Mouse (Mus musculus) brain, embryonic 14.5 days (tissue): ENCODE data around the gene Ccdc130. TPM values are rescaled to one million over a fixed set of nuclear protein-coding genes. Genes with fewer than 3 reads are reported as not detected.
A peak's percentile ranks its signal among the peaks of the same experiment; 100 is the strongest.

Experiments used
- DNase-seq: peaks from one replicate; pipeline ENCODE4 v3.0.0-alpha.2; 2011; ENCODE audit warnings: low read depth
- CTCF ChIP-seq: fragments of 200-500 bp; IDR thresholded peaks from 2 replicates; pipeline ENCODE4 v1.5.1; 2012; ENCODE audit warnings: inconsistent platforms, mild to moderate bottlenecking, moderate library complexity, borderline replicate concordance; ENCODE audit not compliant: insufficient read depth, insufficient read length; ENCODE audit errors: extremely low read depth
- POLR2A ChIP-seq: fragments of 200-500 bp; IDR thresholded peaks from 2 replicates; pipeline ENCODE4 v1.6.1; 2012; ENCODE audit warnings: mild to moderate bottlenecking, inconsistent platforms, borderline replicate concordance; ENCODE audit not compliant: poor library complexity, insufficient read depth, insufficient read length, severe bottlenecking; ENCODE audit errors: extremely low read depth
- polyA plus RNA-seq: library from polyadenylated mRNA; depleted of rRNA; stranded (reverse); fragments of >200 nt; gene quantifications from 2 replicates; pipeline ENCODE4 v1.2.3, GENCODE M21; 2012; rRNA removed

Gene Ccdc130
- 35.0 and 40.6 TPM in 2 replicates for polyA plus RNA-seq

- no peak for TF ChIP-seq CTCF
- peak; percentile 63; the same call in 1 of the 2 replicates for TF ChIP-seq POLR2A
- peak; percentile 100 for DNase-seq
Observed at GRCm38 (mm10) chr8:84269950-84270773, at the start of gene Ccdc130. Gene Ccdc130 (minus strand): TSS chr8:84270380.

DNA sequence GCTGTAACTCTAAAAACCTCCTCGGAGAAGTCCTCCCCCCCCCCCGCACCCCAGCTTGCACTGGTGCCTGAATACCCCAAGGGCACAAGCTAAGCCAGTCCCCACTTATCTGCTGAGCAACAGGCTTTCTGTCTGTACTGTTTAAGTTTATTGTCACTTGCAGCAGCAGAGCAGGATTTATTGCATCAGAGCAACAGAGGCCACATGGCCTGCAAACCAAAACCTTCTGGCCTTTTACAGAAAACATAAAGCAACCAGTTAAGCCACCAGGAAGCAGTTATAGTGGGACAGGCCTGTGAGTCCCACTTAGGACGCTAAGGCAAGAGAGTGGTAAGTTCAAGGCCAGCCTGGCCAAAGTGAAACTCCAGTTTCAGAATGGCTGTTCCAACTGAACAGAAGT is 38.2 kb upstream of the Ccdc130 start:
- no peak for TF ChIP-seq POLR2A
- TF ChIP-seq CTCF: no peak
- DNase-seq: no peak

GRCm38 (mm10) chr8:84303951-84304350 is 33.8 kb upstream of the Ccdc130 start:
- no peak for DNase-seq
- TF ChIP-seq POLR2A: no peak
- TF ChIP-seq CTCF: no peak

DNA sequence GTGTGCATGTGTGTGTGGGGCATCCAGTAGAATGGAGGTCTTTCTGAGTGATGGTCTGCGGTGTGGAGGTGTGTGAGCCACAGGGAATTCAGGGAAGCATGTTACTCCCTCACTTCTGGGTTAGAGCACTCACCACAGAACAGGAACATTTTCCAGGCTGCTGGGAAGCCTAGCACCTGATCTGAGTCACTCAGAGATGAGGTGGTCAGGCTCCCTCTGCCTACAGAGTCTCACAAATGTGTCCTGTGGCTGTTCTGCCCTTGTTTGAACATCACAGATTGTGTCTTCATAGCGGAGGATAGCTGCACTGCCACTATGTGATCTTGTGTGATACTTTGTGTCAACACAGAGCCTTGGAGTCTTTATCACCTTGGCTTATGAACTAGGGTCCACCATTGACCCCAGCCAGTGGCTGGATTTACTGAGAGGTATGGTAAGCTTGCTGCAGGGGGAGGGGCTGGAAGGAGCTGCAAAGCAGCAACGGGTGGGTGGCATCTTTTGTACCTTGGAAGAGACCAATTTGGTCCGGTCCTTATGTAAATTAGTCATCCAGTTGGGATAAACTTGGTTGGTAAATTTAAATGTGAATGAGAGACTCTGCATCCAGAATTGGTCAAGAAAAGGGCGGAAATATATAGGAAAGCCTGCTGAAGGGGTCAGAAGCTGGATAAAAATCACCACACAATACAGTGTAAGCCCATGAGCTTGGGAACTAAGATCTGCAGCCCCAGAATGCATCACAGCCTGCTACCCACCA is 27.0 kb upstream of the Ccdc130 start:
- no peak for DNase-seq
- TF ChIP-seq POLR2A: no peak
- no peak for TF ChIP-seq CTCF

- DNase-seq: peak; percentile 87
- TF ChIP-seq POLR2A: no peak
- peak; percentile 84 for TF ChIP-seq CTCF
Observed at GRCm38 (mm10) chr8:84291688-84292087, 21.5 kb upstream of the Ccdc130 start.

DNA sequence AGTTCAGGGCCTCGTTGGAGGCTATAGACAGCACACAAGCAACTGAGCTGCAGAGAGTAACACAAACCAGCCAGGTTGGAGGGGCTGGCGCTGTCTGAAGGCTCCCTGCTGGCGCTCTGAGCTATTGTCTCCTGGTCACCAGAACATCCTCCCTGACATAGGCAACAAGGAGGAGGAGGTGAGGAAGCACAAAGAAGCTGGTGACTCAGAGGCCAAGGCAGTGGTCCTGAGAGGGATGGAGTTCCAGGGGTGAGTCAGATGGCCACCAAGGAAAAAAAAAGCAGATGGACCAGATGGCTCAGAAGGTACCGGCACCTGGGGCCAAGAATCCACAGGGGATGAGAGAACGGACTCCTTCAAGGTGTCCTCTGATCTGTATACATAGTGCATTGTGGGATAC is 20.9 kb upstream of the Ccdc130 start:
- TF ChIP-seq POLR2A (no peak), CTCF (no peak)
- no peak for DNase-seq

DNA sequence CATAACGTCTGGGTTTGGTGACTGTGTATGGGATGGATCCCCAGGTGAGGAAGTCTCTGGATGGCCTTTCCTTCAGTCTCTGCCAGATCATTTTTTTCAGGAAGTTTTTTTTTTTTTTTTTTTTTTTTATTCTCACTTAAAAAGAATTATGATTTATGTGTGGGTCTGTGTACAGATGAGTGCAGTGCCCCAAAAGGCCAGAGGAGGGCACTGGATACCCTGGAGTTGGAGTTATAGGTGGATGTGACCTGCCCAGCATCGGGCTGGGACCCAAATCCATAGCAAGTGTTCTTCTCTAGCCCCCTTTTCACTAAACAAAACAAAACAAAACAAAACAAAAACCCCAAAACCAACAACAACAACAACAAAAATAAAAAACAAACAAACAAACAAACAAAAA is 18.7 kb upstream of the Ccdc130 start:
- TF ChIP-seq POLR2A (no peak), CTCF (peak; percentile 58; the same call in 1 of the 2 replicates)
- DNase-seq: no peak

GRCm38 (mm10) chr8:84285665-84286064 is 15.5 kb upstream of the Ccdc130 start:
- peak; percentile 54; the same call in 1 of the 2 replicates for TF ChIP-seq CTCF
- DNase-seq: peak; percentile 53

GRCm38 (mm10) chr8:84284608-84285063 is 14.5 kb upstream of the Ccdc130 start:
- no peak for TF ChIP-seq CTCF
- TF ChIP-seq POLR2A: no peak
- no peak for DNase-seq

DNA sequence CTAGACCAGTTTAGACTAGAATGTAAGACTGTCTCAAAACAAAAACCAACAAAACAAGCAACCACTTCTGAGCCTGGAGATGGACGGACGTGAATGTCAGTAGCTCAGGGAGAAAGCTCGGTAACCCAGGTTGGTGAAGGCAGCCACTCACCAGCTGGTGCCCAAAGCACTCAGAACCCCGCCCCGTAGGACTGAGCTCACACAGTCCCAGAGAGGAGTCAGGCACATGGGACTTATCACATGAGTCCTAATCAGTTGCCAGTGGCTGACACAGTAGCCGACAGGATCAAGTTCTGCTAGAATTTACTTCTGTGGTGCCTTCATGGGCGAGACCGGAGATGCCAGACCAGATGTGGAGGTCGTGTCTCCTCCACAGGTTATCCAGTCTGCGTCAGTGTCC is 10.6 kb upstream of the Ccdc130 start:
- TF ChIP-seq CTCF (no peak), POLR2A (no peak)
- DNase-seq: no peak

GRCm38 (mm10) chr8:84276447-84276846 is 6.3 kb upstream of the Ccdc130 start:
- DNase-seq: no peak
- TF ChIP-seq CTCF (no peak), POLR2A (no peak)
